Mouse (Mus musculus) intestine, postnatal 0 days (tissue): Measurements from ENCODE around the gene Gm10638. TPM values are rescaled to one million over a fixed set of nuclear protein-coding genes. Genes with fewer than 3 reads are reported as not detected.

Source experiments
- ATAC-seq: fragments of 200-750 bp; cut with Nextera tagmentation; 2 replicates; pipeline ENCODE4 v1.8.0; 2017; ENCODE audit warnings: mild to moderate bottlenecking, moderate TSS enrichment, moderate library complexity
- H3K27ac ChIP-seq: fragments of 300-500 bp; sonication (generic); 2 replicates; pipeline ENCODE4 v1.5.1; 2014; ENCODE audit warnings: mild to moderate bottlenecking, low read depth, low read length, moderate library complexity
- H3K27me3 ChIP-seq: fragments of 300-500 bp; sonication (generic); replicated peaks from 2 replicates; pipeline ENCODE4 v1.6.1; 2014; ENCODE audit warnings: low read length, mixed read lengths; ENCODE audit not compliant: control insufficient read depth, insufficient read depth
- H3K36me3 ChIP-seq: fragments of 300-500 bp; sonication (generic); 2 replicates; pipeline ENCODE4 v1.6.1; 2014; ENCODE audit warnings: mild to moderate bottlenecking, moderate library complexity; ENCODE audit not compliant: control insufficient read depth, insufficient read depth
- H3K4me1 ChIP-seq: fragments of 300-500 bp; sonication (generic); replicated peaks from 2 replicates; pipeline ENCODE4 v1.6.1; 2014; ENCODE audit warnings: antibody characterized with exemption, low read length, mixed read lengths; ENCODE audit not compliant: control insufficient read depth, insufficient read depth
- H3K4me2 ChIP-seq: fragments of 300-500 bp; sonication (generic); replicated peaks from 2 replicates; pipeline ENCODE4 v1.6.1; 2014; ENCODE audit warnings: low read depth, mild to moderate bottlenecking, moderate library complexity
- H3K4me3 ChIP-seq: fragments of 300-500 bp; sonication (generic); 2 replicates; pipeline ENCODE4 v1.5.1; 2014; ENCODE audit warnings: low read depth, low read length
- H3K9ac ChIP-seq: fragments of 300-500 bp; sonication (generic); 2 replicates; pipeline ENCODE4 v1.6.1; 2014; ENCODE audit warnings: mild to moderate bottlenecking, low read depth, low read length
- H3K9me3 ChIP-seq: fragments of 300-500 bp; sonication (generic); 2 replicates; pipeline ENCODE4 v1.6.1; 2016; ENCODE audit warnings: mixed run types; ENCODE audit not compliant: control insufficient read depth
- CTCF ChIP-seq: sonication (generic); IDR thresholded peaks from 2 replicates; pipeline ENCODE4 v1.5.1; 2016; ENCODE audit warnings: low read depth, mild to moderate bottlenecking, control low read depth, antibody characterized with exemption, moderate library complexity
- WGBS: fragments of 180-500 bp; shearing (Covaris S2); extraction: QIAGEN DNeasy Blood & Tissue Kit; methylation state at CpG from one replicate; pipeline ENCODE4 v1.1.7; 2014; 5-methylcytosine and 5-hydroxymethylcytosine counted together
- polyA plus RNA-seq: library from polyadenylated mRNA; unstranded; fragments of >200 nt; fragmentation: Nextera tagmentation; extraction: Ambion mirVana; gene quantifications from 2 replicates; pipeline ENCODE4 v1.2.1, GENCODE M21; 2015

Gene Gm10638
- polyA plus RNA-seq, 1 experiment from 2014 or later: 4.3 TPM

- ATAC-seq: peak; percentile 31; the same call in 1 of the 2 replicates
- Histone ChIP-seq H3K27ac (peak overlapping the region; percentile 46; the same call in 1 of the 2 replicates), H3K36me3 (no peaks in the 10 kb centered on the region), H3K9me3 (no peaks in the 10 kb centered on the region), H3K4me1 (0 out of 2 replicates have a peak, but pooled peaks cover 11% of the 10 kb centered on the region), H3K4me3 (no peak overlapping the region), H3K27me3 (no peaks in the 10 kb centered on the region), H3K4me2 (no peak overlapping the region), H3K9ac (no peak overlapping the region)
- TF ChIP-seq CTCF: no peak
- 46% methylated on average over 3 of the region's 3 CpGs for WGBS
These were observed 13.2 kb downstream of the Gm10638 start for GRCm38 (mm10) chr8:86758651-86759050.

DNA sequence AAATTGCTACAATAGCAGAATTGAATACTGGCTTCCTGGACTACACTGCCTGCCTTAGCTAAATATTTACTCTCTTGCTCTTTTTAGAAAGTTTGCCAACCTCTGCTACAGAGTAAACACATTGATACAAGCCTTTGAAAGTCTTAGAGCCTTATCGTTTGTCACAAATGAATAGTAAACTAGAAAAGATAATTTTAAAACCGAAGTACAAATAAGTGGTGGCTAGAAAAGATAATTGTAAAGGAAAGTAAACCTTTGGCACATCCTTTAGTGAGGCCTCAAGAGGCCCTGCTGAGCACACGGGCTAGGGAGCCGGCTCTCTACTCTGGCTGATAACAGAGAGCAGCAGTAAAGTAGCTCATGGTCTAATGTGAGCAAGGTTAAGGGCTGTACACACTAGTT lies 13.6 kb downstream of the Gm10638 start:
- Histone ChIP-seq H3K27me3 (no peaks in the 10 kb centered on the region), H3K4me2 (no peak overlapping the region), H3K27ac (peak overlapping the region; percentile 62), H3K4me1 (0 out of 2 replicates have a peak, but pooled peaks cover 11% of the 10 kb centered on the region), H3K9me3 (no peaks in the 10 kb centered on the region), H3K36me3 (no peaks in the 10 kb centered on the region), H3K9ac (no peak overlapping the region), H3K4me3 (no peak overlapping the region)
- WGBS: 8% methylated on average over 4 of the region's 4 CpGs
- ATAC-seq: peak; percentile 94
- TF ChIP-seq CTCF: no peak

DNA sequence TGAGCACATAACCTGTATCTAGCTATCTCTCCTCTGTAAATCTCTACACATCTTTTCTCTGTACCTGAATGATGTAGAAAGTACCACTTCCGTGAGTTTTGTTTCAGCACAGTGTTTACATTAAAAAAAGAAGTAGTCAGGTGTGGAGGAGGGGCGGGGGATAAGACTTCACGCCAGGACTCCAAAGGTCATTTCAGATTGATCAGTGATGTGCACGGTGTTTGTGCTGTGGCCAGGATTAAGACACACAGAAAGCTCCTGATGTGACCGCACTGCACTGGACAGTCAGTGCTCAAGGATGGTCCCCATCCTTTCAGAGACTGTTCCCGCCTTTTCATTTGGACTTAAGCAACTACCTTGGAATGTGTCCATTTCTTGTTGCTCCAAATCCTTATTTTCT lies 15.2 kb downstream of the Gm10638 start:
- H3K27me3 ChIP-seq: no peaks in the 10 kb centered on the region
- ATAC-seq: no peak
- no peak overlapping the region for H3K4me2 ChIP-seq
- no peak overlapping the region for H3K27ac ChIP-seq
- H3K4me3 ChIP-seq: no peak overlapping the region
- no peak for TF ChIP-seq CTCF
- H3K9me3 ChIP-seq: no peaks in the 10 kb centered on the region
- H3K36me3 ChIP-seq: no peaks in the 10 kb centered on the region
- peaks cover 11% of the 10 kb centered on the region; the same call in 1 of the 2 replicates for H3K4me1 ChIP-seq
- 45% methylated on average over 6 of the region's 6 CpGs for WGBS
- no peak overlapping the region for H3K9ac ChIP-seq

- Histone ChIP-seq H3K9me3 (no peaks in the 10 kb centered on the region), H3K36me3 (no peaks in the 10 kb centered on the region), H3K4me2 (no peak overlapping the region), H3K9ac (no peak overlapping the region), H3K4me3 (no peak overlapping the region), H3K27ac (no peak overlapping the region), H3K27me3 (no peaks in the 10 kb centered on the region), H3K4me1 (peaks cover 5% of the 10 kb centered on the region; the same call in 1 of the 2 replicates)
- 61% methylated on average over 5 of the region's 5 CpGs for WGBS
- no peak for TF ChIP-seq CTCF
- ATAC-seq: no peak
These were observed 17.3 kb downstream of the Gm10638 start for GRCm38 (mm10) chr8:86762806-86763205.

DNA sequence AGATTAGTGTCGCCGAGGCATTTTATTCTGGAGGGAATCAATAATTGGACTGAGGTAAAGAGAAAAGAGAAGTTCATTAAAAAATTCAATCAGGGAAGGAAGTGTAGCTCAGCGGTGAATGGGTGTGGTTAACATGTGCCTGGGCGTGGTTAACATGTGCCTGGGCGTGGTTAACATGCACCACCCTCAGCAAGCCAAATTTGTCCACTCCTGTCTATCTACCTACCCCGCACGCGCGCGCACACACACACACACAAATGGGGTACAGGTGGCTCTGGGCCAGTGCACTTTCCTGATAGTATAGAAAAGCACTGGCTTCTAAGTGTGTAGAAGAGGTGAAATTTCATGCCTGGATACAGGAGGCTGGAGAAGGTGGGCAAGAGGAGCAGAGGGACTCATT lies 19.7 kb downstream of the Gm10638 start:
- whole genome bisulfite sequencing: 76% methylated on average over 10 of the region's 10 CpGs
- Histone ChIP-seq H3K36me3 (no peaks in the 10 kb centered on the region), H3K9ac (no peak overlapping the region), H3K9me3 (no peaks in the 10 kb centered on the region), H3K27ac (no peak overlapping the region), H3K27me3 (no peaks in the 10 kb centered on the region), H3K4me2 (no peak overlapping the region), H3K4me3 (no peak overlapping the region), H3K4me1 (peaks cover 5% of the 10 kb centered on the region; the same call in 1 of the 2 replicates)
- no peak for TF ChIP-seq CTCF
- ATAC-seq: no peak

- Histone ChIP-seq H3K9ac (no peak overlapping the region), H3K27ac (peak overlapping the region; percentile 86), H3K4me1 (peaks cover 5% of the 10 kb centered on the region; the same call in 1 of the 2 replicates), H3K27me3 (no peaks in the 10 kb centered on the region), H3K36me3 (no peaks in the 10 kb centered on the region), H3K9me3 (no peaks in the 10 kb centered on the region), H3K4me3 (no peak overlapping the region), H3K4me2 (no peak overlapping the region)
- ATAC-seq: no peak
- no peak for TF ChIP-seq CTCF
- WGBS: 71% methylated on average over 8 of the region's 8 CpGs
These were observed 20.2 kb downstream of the Gm10638 start for GRCm38 (mm10) chr8:86765669-86766068.
